Mouse (Mus musculus) heart, embryonic 11.5 days (tissue): ENCODE measurements around the gene Thg1l. TPM values are rescaled to one million over a fixed set of nuclear protein-coding genes. Genes with fewer than 3 reads are reported as not detected.

Source experiments
- ATAC-seq: fragments of 200-750 bp; cut with Nextera tagmentation; replicated peaks from 2 replicates; pipeline ENCODE4 v1.8.0; 2017; ENCODE audit warnings: moderate library complexity; ENCODE audit not compliant: insufficient number of reproducible peaks, low FRiP score, low TSS enrichment
- H3K27ac ChIP-seq: fragments of 300-500 bp; sonication (generic); 2 replicates; pipeline ENCODE4 v1.5.1; 2014; ENCODE audit warnings: mild to moderate bottlenecking, low read depth, low read length
- H3K27me3 ChIP-seq: fragments of 300-500 bp; sonication (generic); 2 replicates; pipeline ENCODE4 v1.6.1; 2014; ENCODE audit warnings: mild to moderate bottlenecking, low read length, mixed read lengths; ENCODE audit not compliant: control insufficient read depth, insufficient read depth
- H3K36me3 ChIP-seq: fragments of 300-500 bp; sonication (generic); 2 replicates; pipeline ENCODE4 v1.6.1; 2014; ENCODE audit warnings: mild to moderate bottlenecking, low read length, moderate library complexity, mixed read lengths; ENCODE audit not compliant: control insufficient read depth, insufficient read depth
- H3K4me1 ChIP-seq: fragments of 300-500 bp; sonication (generic); 2 replicates; pipeline ENCODE4 v1.6.1; 2014; ENCODE audit warnings: low read length; ENCODE audit not compliant: control insufficient read depth, insufficient read depth
- H3K4me2 ChIP-seq: fragments of 300-500 bp; sonication (generic); 2 replicates; pipeline ENCODE4 v1.6.1; 2014; ENCODE audit warnings: mild to moderate bottlenecking, moderate library complexity
- H3K4me3 ChIP-seq: fragments of 300-500 bp; sonication (generic); 2 replicates; pipeline ENCODE4 v1.5.1; 2014; ENCODE audit warnings: low read depth, low read length
- H3K9ac ChIP-seq: fragments of 300-500 bp; sonication (generic); 2 replicates; pipeline ENCODE4 v1.6.1; 2014; ENCODE audit warnings: mild to moderate bottlenecking, low read depth, low read length, moderate library complexity
- H3K9me3 ChIP-seq: fragments of 300-500 bp; sonication (generic); replicated peaks from 2 replicates; pipeline ENCODE4 v1.6.1; 2016; ENCODE audit warnings: low read length; ENCODE audit not compliant: control insufficient read depth
- WGBS: fragments of 180-500 bp; shearing (Covaris S2); extraction: QIAGEN DNeasy Blood & Tissue Kit; methylation state at CpG from one replicate; pipeline ENCODE4 v1.1.7; 2014; ENCODE audit not compliant: insufficient replicate concordance; 5-methylcytosine and 5-hydroxymethylcytosine counted together
- polyA plus RNA-seq: library from polyadenylated mRNA; unstranded; fragments of >200 nt; fragmentation: Nextera tagmentation; extraction: Ambion mirVana; gene quantifications from 2 replicates; pipeline ENCODE4 v1.2.1, GENCODE M21; 2014

Gene Thg1l
- polyA plus RNA-seq, 1 experiment from 2014 or later, result 9.5 TPM

DNA sequence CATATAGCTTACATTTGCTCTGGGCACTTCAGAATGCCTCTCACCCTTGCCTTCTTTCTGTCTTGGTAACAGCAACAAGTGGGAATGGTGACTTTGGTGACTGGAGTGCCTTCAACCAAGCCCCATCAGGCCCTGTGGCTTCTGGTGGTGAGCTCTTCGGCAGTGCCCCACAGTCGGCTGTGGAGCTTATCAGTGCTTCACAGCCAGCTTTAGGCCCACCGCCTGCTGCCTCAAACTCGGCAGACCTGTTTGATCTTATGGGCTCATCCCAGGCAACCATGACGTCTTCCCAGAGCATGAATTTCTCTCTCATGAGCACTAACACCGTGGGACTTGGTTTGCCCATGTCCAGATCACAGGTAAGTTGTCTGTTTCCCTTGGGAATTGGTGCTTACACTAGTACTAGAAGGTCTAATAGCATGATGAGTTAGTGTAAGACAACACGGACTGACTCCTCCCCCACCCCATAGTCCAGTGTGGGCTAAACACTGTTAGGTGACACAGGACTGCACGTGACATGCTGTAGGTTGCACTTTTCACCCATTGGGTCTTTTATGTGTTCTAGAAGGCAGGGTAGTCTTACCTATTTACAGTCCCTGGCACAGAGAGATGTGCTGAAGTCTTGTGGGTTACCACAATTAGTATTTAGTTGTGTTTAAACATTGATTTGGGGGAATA lies 49.0 kb downstream of the Thg1l start:
- peak; percentile 94 for ATAC-seq
- no peaks in the 10 kb centered on the region for H3K27me3 ChIP-seq
- 64% methylated on average over 8 of the region's 8 CpGs for WGBS
- H3K4me2 ChIP-seq, result no peak overlapping the region
- no peak overlapping the region; the same call in 1 of the 2 replicates for H3K9ac ChIP-seq
- peak overlapping the region; percentile 59; the same call in 1 of the 2 replicates for H3K27ac ChIP-seq
- no peaks in the 10 kb centered on the region for H3K4me1 ChIP-seq
- peaks cover 29% of the 10 kb centered on the region for H3K36me3 ChIP-seq
- H3K4me3 ChIP-seq, result no peak overlapping the region
- no peaks in the 10 kb centered on the region for H3K9me3 ChIP-seq

DNA sequence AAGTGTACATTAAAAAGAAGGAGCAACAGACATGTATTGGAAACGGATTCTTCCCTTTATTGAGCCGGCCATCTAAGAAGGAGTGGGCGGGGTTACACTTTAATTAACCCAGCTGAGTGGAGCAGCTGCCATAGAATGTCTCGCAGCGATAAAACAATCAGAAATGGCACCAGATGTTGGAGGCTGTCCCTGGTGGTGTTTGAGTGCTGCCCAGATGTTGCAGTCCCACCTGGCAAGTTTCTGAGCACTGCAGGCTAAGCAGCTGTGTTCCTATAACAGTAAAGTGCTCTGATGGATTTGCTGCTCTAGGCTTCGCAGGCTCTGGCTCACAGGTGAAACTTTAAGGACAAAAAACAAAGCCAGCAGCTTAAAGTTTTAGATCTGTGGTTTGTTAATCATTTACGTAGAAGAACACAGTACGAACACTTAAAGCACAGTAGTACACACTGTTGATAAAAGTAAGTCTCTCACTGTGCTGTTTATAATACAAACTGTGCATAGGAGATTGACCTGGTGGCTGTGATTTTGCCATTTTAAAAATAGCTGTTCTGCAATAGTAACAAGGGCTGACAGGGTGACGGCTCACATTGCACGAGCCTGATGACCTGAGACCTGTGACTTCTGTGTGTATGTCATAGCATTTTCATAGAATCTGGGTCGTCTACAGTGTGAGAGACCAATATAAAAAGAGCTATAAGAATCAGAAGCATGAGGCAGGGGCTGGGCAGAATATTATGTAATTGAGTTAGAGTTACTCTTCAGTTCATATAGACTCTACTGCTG lies 54.9 kb downstream of the Thg1l start:
- H3K27ac ChIP-seq, result no peak overlapping the region

DNA sequence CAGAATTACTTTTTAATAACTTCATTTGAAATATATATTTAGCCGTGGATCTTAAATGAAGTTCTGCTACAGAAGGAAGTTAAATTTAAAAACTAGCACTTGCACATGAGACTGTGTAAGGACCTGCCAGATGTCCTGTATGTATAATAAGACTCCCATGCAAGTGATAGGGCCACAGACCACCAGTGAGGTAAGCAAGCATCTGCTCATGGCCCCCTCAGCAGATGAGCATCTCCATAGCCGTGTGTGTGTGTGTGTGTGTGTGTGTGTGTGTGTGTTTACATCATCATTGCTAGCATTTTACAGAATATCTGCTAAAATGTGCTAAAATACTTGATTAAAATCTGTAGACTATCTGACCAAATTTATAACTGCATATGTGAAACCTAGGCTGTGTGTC lies 57.9 kb downstream of the Thg1l start:
- Histone ChIP-seq H3K9me3 (no peaks in the 10 kb centered on the region), H3K4me1 (no peaks in the 10 kb centered on the region), H3K4me2 (no peak overlapping the region), H3K27ac (no peak overlapping the region), H3K9ac (no peak overlapping the region), H3K36me3 (peaks cover 19% of the 10 kb centered on the region), H3K4me3 (no peak overlapping the region), H3K27me3 (no peaks in the 10 kb centered on the region)
- 85% methylated on average over 2 of the region's 2 CpGs for WGBS
- no peak for ATAC-seq

More for the DNA sequence above, 54.9 kb downstream of the Thg1l start:
- H3K36me3 ChIP-seq, result peaks cover 12% of the 10 kb centered on the region; the same call in 1 of the 2 replicates
- H3K4me3 ChIP-seq, result no peak overlapping the region
- no peak overlapping the region for H3K9ac ChIP-seq
- 83% methylated on average over 11 of the region's 11 CpGs for WGBS
- no peaks in the 10 kb centered on the region for H3K9me3 ChIP-seq
- H3K4me1 ChIP-seq, result no peaks in the 10 kb centered on the region
- no peak overlapping the region for H3K4me2 ChIP-seq
- H3K27me3 ChIP-seq, result no peaks in the 10 kb centered on the region
- ATAC-seq, result no peak

Other genes starting within 250 kb of the Thg1l start
- 49.2 and 57.9 TPM in 2 replicates for gene Clint1, start 103.4 kb downstream of the Thg1l start, polyA plus RNA-seq
- gene Lsm11, start 10.6 kb downstream of the Thg1l start, polyA plus RNA-seq, result 10.3 and 11.0 TPM in 2 replicates
- gene Sox30, start 24.8 kb upstream of the Thg1l start, polyA plus RNA-seq, result 0.07 and 0.40 TPM in 2 replicates
- gene Gm12166, start 96.8 kb upstream of the Thg1l start, polyA plus RNA-seq, result 2.4 and 9.0 TPM in 2 replicates
- gene Adam19, start 100.5 kb upstream of the Thg1l start, polyA plus RNA-seq, result 24.4 and 31.7 TPM in 2 replicates
- 12.2 and 18.2 TPM in 2 replicates for gene Nipal4, start 211.0 kb upstream of the Thg1l start, polyA plus RNA-seq